Mouse (Mus musculus): ENCODE measurements around the gene Fos.

DNA sequence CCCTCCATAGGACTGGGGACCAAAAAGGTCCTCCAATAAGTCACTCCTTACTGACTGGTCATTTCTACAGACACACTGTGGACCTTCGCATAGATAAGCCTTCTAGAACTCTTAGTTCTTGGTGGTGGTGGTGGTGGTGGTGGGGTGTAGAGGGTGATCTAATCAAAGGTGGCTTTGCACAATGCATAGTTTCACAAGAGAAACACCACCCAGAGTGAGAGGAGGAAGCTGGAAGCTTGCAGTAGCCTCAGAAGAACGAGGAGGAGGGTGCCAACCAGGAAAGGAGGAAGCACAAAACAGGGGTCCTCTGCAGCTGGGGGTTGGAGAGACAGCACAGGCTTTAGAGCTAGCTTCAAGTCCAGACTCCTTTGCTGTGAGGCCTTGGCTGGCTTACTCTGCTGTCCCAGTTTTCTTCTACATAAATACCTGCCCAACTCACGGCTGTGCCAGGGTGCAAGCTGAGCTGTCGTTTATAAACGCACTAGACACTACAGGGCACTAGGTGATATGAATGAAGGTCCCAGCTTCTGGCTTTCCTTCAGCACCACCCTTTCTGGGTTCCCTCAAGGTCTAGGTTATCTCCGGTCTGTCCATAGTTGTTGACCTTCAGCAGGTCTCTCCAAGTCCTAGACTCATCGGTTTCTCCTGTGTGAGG is 15.7 kb downstream of the Fos start:
- no peak for TF ChIP-seq CTCF (IDR thresholded peaks at IDR 0.05; ENCODE audit: borderline replicate concordance, extremely low read depth, insufficient read depth, insufficient read length)
- no peak for TF ChIP-seq POLR2A (IDR thresholded peaks at IDR 0.05; ENCODE audit: borderline replicate concordance, extremely low read depth, insufficient read depth, insufficient read length, poor library complexity, severe bottlenecking)
